Mouse (Mus musculus): Measurements from ENCODE around the gene Cebpg. TPM values are rescaled to one million over a fixed set of nuclear protein-coding genes. Genes with fewer than 3 reads are reported as not detected.

Cebpg gene
- polyA plus RNA-seq, 1 experiment from 2014 or later, result 30.0 TPM

GRCm38 (mm10) chr7:35080843-35081338 lies 24.5 kb upstream of the Cebpg start:
- Histone ChIP-seq H3K4me2 (ENCODE audit: low read length) (peak overlapping the region; percentile 7; the same call in 1 of the 2 replicates), H3K9ac (ENCODE audit: low read depth, low read length) (no peak overlapping the region), H3K36me3 (ENCODE audit: control insufficient read depth, insufficient read depth, low read length) (no peaks in the 10 kb centered on the region), H3K4me1 (ENCODE audit: control insufficient read depth, insufficient read depth, low read depth, low read length) (no peaks in the 10 kb centered on the region), H3K27me3 (replicated peaks; ENCODE audit: control insufficient read depth, insufficient read depth, low read length) (no peaks in the 10 kb centered on the region), H3K9me3 (ENCODE audit: control insufficient read depth, low read length) (no peaks in the 10 kb centered on the region), H3K4me3 (ENCODE audit: low read length) (no peak overlapping the region), H3K27ac (ENCODE audit: low read depth, low read length) (no peak overlapping the region)
- no peak for ATAC-seq
- WGBS, result 46% methylated on average over 10 of the region's 10 CpGs

- WGBS, result 34% methylated on average over 5 of the region's 5 CpGs
- Histone ChIP-seq H3K4me3 (ENCODE audit: low read length) (no peak overlapping the region), H3K27me3 (replicated peaks; ENCODE audit: control insufficient read depth, insufficient read depth, low read length) (no peaks in the 10 kb centered on the region), H3K9me3 (ENCODE audit: control insufficient read depth, low read length) (no peaks in the 10 kb centered on the region), H3K27ac (ENCODE audit: low read depth, low read length) (no peak overlapping the region), H3K9ac (ENCODE audit: low read depth, low read length) (no peak overlapping the region; the same call in 1 of the 2 replicates), H3K4me1 (ENCODE audit: control insufficient read depth, insufficient read depth, low read depth, low read length) (no peaks in the 10 kb centered on the region), H3K36me3 (ENCODE audit: control insufficient read depth, insufficient read depth, low read length) (no peaks in the 10 kb centered on the region), H3K4me2 (ENCODE audit: low read length) (no peak overlapping the region)
- 0 out of 2 replicates have a peak, but pooled peaks have one; percentile 6 for ATAC-seq
These were observed 20.3 kb upstream of the Cebpg start for GRCm38 (mm10) chr7:35076645-35077044.

GRCm38 (mm10) chr7:35066640-35067212 lies 10.4 kb upstream of the Cebpg start:
- Histone ChIP-seq H3K4me2 (ENCODE audit: low read length) (no peak overlapping the region), H3K36me3 (ENCODE audit: control insufficient read depth, insufficient read depth, low read length) (no peaks in the 10 kb centered on the region), H3K27me3 (replicated peaks; ENCODE audit: control insufficient read depth, insufficient read depth, low read length) (no peaks in the 10 kb centered on the region), H3K4me1 (ENCODE audit: control insufficient read depth, insufficient read depth, low read depth, low read length) (no peaks in the 10 kb centered on the region), H3K9ac (ENCODE audit: low read depth, low read length) (no peak overlapping the region), H3K9me3 (ENCODE audit: control insufficient read depth, low read length) (no peaks in the 10 kb centered on the region), H3K27ac (ENCODE audit: low read depth, low read length) (no peak overlapping the region), H3K4me3 (ENCODE audit: low read length) (no peak overlapping the region)
- ATAC-seq, result peak; percentile 56
- WGBS, result 38% methylated on average over 8 of the region's 8 CpGs

- H3K4me2 ChIP-seq (ENCODE audit: low read length), result no peak overlapping the region
- no peak overlapping the region for H3K9ac ChIP-seq (ENCODE audit: low read depth, low read length)
- no peaks in the 10 kb centered on the region for H3K9me3 ChIP-seq (ENCODE audit: control insufficient read depth, low read length)
- no peak overlapping the region for H3K4me3 ChIP-seq (ENCODE audit: low read length)
- ATAC-seq, result no peak
- WGBS, result 89% methylated on average over 3 of the region's 3 CpGs
- no peaks in the 10 kb centered on the region for H3K27me3 ChIP-seq (replicated peaks; ENCODE audit: control insufficient read depth, insufficient read depth, low read length)
- H3K27ac ChIP-seq (ENCODE audit: low read depth, low read length), result no peak overlapping the region
- no peaks in the 10 kb centered on the region for H3K4me1 ChIP-seq (ENCODE audit: control insufficient read depth, insufficient read depth, low read depth, low read length)
- no peaks in the 10 kb centered on the region for H3K36me3 ChIP-seq (ENCODE audit: control insufficient read depth, insufficient read depth, low read length)
These were observed 9.6 kb upstream of the Cebpg start for GRCm38 (mm10) chr7:35065958-35066357.

GRCm38 (mm10) chr7:35064286-35065258 lies 8.2 kb upstream of the Cebpg start:
- Histone ChIP-seq H3K36me3 (ENCODE audit: control insufficient read depth, insufficient read depth, low read length) (no peaks in the 10 kb centered on the region), H3K9ac (ENCODE audit: low read depth, low read length) (no peak overlapping the region), H3K4me1 (ENCODE audit: control insufficient read depth, insufficient read depth, low read depth, low read length) (no peaks in the 10 kb centered on the region), H3K27ac (ENCODE audit: low read depth, low read length) (no peak overlapping the region), H3K9me3 (ENCODE audit: control insufficient read depth, low read length) (0 out of 2 replicates have a peak, but pooled peaks cover under 1% of the 10 kb centered on the region), H3K4me2 (ENCODE audit: low read length) (no peak overlapping the region), H3K4me3 (ENCODE audit: low read length) (no peak overlapping the region), H3K27me3 (replicated peaks; ENCODE audit: control insufficient read depth, insufficient read depth, low read length) (no peaks in the 10 kb centered on the region)
- WGBS, result 68% methylated on average over 14 of the region's 14 CpGs
- no peak for ATAC-seq

GRCm38 (mm10) chr7:35059467-35059866 lies 3.1 kb upstream of the Cebpg start:
- 74% methylated on average over 5 of the region's 5 CpGs for WGBS
- no peak overlapping the region for H3K4me2 ChIP-seq (ENCODE audit: low read length)
- no peaks in the 10 kb centered on the region for H3K36me3 ChIP-seq (ENCODE audit: control insufficient read depth, insufficient read depth, low read length)
- H3K4me1 ChIP-seq (ENCODE audit: control insufficient read depth, insufficient read depth, low read depth, low read length), result peaks cover 14% of the 10 kb centered on the region
- H3K4me3 ChIP-seq (ENCODE audit: low read length), result no peak overlapping the region
- no peak overlapping the region for H3K9ac ChIP-seq (ENCODE audit: low read depth, low read length)
- no peak overlapping the region for H3K27ac ChIP-seq (ENCODE audit: low read depth, low read length)
- ATAC-seq, result no peak
- H3K27me3 ChIP-seq (replicated peaks; ENCODE audit: control insufficient read depth, insufficient read depth, low read length), result no peaks in the 10 kb centered on the region
- 0 out of 2 replicates have a peak, but pooled peaks cover 2% of the 10 kb centered on the region for H3K9me3 ChIP-seq (ENCODE audit: control insufficient read depth, low read length)

GRCm38 (mm10) chr7:35058329-35058728 lies 2.0 kb upstream of the Cebpg start:
- no peaks in the 10 kb centered on the region for H3K36me3 ChIP-seq (ENCODE audit: control insufficient read depth, insufficient read depth, low read length)
- H3K4me2 ChIP-seq (ENCODE audit: low read length), result no peak overlapping the region
- ATAC-seq, result no peak
- 83% methylated on average over 1 of the region's 1 CpGs for WGBS
- peaks cover 17% of the 10 kb centered on the region for H3K4me1 ChIP-seq (ENCODE audit: control insufficient read depth, insufficient read depth, low read depth, low read length)
- H3K27ac ChIP-seq (ENCODE audit: low read depth, low read length), result no peak overlapping the region
- H3K9me3 ChIP-seq (ENCODE audit: control insufficient read depth, low read length), result 0 out of 2 replicates have a peak, but pooled peaks cover 2% of the 10 kb centered on the region
- no peak overlapping the region for H3K4me3 ChIP-seq (ENCODE audit: low read length)
- H3K27me3 ChIP-seq (replicated peaks; ENCODE audit: control insufficient read depth, insufficient read depth, low read length), result no peaks in the 10 kb centered on the region
- no peak overlapping the region for H3K9ac ChIP-seq (ENCODE audit: low read depth, low read length)

- Histone ChIP-seq H3K4me1 (ENCODE audit: control insufficient read depth, insufficient read depth, low read depth, low read length) (peaks cover 17% of the 10 kb centered on the region), H3K9ac (ENCODE audit: low read depth, low read length) (no peak overlapping the region), H3K9me3 (ENCODE audit: control insufficient read depth, low read length) (0 out of 2 replicates have a peak, but pooled peaks cover 2% of the 10 kb centered on the region), H3K27me3 (replicated peaks; ENCODE audit: control insufficient read depth, insufficient read depth, low read length) (no peaks in the 10 kb centered on the region), H3K4me2 (ENCODE audit: low read length) (no peak overlapping the region), H3K4me3 (ENCODE audit: low read length) (no peak overlapping the region), H3K27ac (ENCODE audit: low read depth, low read length) (no peak overlapping the region), H3K36me3 (ENCODE audit: control insufficient read depth, insufficient read depth, low read length) (no peaks in the 10 kb centered on the region)
- WGBS, result 90% methylated on average over 4 of the region's 4 CpGs
- ATAC-seq, result no peak
These were observed 1.2 kb upstream of the Cebpg start for GRCm38 (mm10) chr7:35057569-35057968.

- H3K4me3 ChIP-seq (ENCODE audit: low read length), result peak overlapping the region; percentile 94
- H3K9me3 ChIP-seq (ENCODE audit: control insufficient read depth, low read length), result 0 out of 2 replicates have a peak, but pooled peaks cover 2% of the 10 kb centered on the region
- peak overlapping the region; percentile 26; the same call in 1 of the 2 replicates for H3K27ac ChIP-seq (ENCODE audit: low read depth, low read length)
- peak overlapping the region; percentile 58 for H3K9ac ChIP-seq (ENCODE audit: low read depth, low read length)
- no peaks in the 10 kb centered on the region for H3K36me3 ChIP-seq (ENCODE audit: control insufficient read depth, insufficient read depth, low read length)
- H3K4me2 ChIP-seq (ENCODE audit: low read length), result peak overlapping the region; percentile 78
- H3K27me3 ChIP-seq (replicated peaks; ENCODE audit: control insufficient read depth, insufficient read depth, low read length), result no peaks in the 10 kb centered on the region
- peaks cover 17% of the 10 kb centered on the region for H3K4me1 ChIP-seq (ENCODE audit: control insufficient read depth, insufficient read depth, low read depth, low read length)
- ATAC-seq, result no peak
- 26% methylated on average over 10 of the region's 10 CpGs for WGBS
These were observed 626 bp upstream of the Cebpg start for GRCm38 (mm10) chr7:35056999-35057398.

Measured in hindbrain, embryonic 16.5 days (tissue).